Mouse (Mus musculus) mature B cell (primary cell): ENCODE measurements around the gene Drosha.
"Not testable (repeated sequence)": the region's sequence is repeated elsewhere in the genome, so short reads cannot be mapped to it uniquely, and the experiment has no call there.

Source experiments
- in situ Hi-C: fragments of 300-500 bp; cut with MboI; formaldehyde crosslinking; loops from 2 replicates; pipeline ENCODE4 v1.14.3; 2019

Gene Drosha

DNA sequence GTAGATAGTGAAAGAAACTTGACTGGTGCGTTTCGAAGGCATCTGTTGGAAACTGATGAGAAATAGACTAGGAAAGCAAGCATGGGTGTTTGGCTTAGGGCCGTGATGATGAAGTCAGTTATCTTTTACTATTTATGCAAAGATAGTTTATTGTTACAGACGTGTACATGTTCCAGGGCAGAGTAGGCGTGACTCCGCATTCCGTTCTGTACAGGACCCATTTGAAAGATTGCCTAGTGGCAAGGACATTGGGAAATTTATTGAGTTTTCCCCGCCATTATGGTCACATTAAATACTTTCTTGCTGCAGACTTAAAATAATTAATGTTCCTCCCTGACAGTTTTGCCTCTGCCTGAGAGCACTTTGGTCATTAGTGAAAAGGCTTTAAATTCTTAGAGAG, 55.3 kb downstream of the Drosha start:
- in situ Hi-C loops: no loop called here

- in situ Hi-C loops: no loop called here
These were observed 60.2 kb downstream of the Drosha start for GRCm38 (mm10) chr15:12884855-12885254.

DNA sequence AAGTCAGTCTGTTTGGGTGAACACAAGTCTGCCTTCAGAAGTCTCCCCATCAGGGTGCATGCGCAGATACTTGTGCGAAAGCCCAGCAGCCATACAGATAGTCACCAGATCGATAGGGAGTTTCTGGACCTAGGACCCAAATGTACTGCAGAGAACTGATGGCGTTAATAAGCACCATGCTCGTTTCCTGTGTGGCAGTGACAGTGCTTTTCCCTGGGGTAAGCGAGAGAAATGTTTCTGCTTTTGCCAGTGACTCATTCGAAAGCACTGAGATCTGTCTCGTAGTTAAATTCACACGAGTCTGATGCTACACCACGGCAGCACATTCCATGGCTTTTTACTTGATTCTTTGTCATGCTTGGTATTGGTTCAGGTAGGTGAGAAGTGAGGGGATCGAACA, 60.7 kb downstream of the Drosha start:
- in situ Hi-C loops: no loop called here

- in situ Hi-C loops: no loop called here
These were observed 62.6 kb downstream of the Drosha start for GRCm38 (mm10) chr15:12887206-12887605.

DNA sequence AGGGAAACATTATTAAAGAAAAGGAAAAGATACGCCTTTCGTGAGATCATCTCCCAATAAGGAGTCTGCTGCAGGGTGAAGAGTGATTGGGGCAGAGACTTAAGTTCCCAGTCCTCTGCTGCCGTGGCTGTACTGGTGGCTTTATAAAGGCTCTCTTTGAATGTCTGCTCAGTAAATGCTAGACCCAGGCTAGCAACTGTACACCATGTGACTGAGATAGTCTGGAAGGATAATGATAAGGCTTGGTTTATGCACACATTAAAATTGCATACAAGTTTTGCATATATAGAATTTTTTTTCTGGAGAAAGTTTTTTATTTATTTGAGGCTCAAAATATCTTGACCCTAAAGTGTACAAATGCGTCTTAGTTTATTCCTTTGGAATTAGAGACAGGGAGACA, 63.7 kb downstream of the Drosha start:
- in situ Hi-C loops: no loop called here

- in situ Hi-C loops: no loop called here
These were observed 65.3 kb downstream of the Drosha start for GRCm38 (mm10) chr15:12889909-12890308.

GRCm38 (mm10) chr15:12895426-12895825, 70.8 kb downstream of the Drosha start:
- in situ Hi-C loops: no loop called here

GRCm38 (mm10) chr15:12896022-12897009, 71.7 kb downstream of the Drosha start:
- in situ Hi-C loops: no loop called here

DNA sequence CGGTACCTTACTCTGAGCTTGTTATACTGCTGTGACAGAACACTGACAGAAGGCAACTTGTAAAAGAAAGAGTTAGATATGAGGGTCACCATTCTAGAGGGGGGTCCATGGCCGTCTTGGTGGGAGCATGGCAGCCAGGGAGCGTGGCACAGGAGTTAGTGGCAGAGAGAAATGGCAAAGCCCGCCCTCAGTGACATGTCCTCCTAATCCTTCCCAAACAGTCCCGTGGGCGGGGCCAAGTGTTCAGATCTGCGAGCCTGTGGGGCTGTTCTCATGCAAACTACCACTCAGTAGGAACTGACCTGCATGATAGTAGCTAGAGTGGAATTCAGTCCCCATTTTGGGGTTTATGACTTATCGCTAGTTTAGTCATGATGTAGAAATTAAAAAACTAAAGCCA, 73.2 kb downstream of the Drosha start:
- in situ Hi-C loops: no loop called here

GRCm38 (mm10) chr15:12900428-12901196, 76.0 kb downstream of the Drosha start:
- in situ Hi-C loops: no loop called here

- in situ Hi-C loops: no loop called here
These were observed 76.6 kb downstream of the Drosha start for GRCm38 (mm10) chr15:12901197-12901570.

DNA sequence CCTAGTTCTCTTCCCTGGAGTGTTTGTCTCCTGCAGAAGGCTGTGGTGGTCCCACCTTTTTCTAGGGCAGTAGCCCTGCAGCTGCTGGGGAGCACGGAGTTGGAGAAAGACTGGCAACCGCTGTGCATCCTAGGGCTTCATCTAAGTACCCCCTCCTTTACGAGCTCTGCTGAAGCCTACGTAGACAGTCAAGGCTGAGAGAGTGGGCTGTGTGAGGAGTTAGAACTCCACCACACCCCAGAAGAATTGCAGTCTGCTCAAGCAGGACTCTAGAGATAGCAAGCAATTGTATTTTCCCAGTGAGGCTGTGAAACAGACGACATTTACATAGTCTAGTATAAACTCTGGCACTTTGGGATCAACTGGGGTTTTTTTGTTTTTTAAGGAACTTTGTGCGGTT, 79.8 kb downstream of the Drosha start:
- in situ Hi-C loops: no loop called here

GRCm38 (mm10) chr15:12907962-12908719, 83.5 kb downstream of the Drosha start:
- in situ Hi-C loops: no loop called here

GRCm38 (mm10) chr15:12908720-12909028, 84.1 kb downstream of the Drosha start:
- in situ Hi-C loops: no loop called here

DNA sequence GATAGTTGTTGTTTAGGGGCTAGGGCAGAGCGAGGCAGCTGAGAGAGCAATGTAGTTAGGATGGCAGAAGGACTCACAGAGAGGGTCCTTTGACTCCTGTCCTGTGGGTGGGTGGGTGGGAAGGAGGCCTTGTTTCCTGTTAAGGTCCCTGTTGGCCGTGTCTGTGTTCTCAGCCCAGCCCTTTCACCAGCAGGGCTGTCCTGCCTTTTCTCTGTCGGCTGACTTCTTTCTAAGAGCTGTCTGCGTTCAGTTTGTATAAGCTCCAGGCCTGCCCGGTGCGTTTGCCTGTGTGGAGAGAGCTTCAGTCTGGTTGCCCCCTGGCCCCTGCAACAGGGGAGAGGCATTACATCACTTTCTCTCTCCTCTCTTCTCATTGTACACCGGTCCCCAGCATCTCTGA, 84.6 kb downstream of the Drosha start:
- in situ Hi-C loops: no loop called here

DNA sequence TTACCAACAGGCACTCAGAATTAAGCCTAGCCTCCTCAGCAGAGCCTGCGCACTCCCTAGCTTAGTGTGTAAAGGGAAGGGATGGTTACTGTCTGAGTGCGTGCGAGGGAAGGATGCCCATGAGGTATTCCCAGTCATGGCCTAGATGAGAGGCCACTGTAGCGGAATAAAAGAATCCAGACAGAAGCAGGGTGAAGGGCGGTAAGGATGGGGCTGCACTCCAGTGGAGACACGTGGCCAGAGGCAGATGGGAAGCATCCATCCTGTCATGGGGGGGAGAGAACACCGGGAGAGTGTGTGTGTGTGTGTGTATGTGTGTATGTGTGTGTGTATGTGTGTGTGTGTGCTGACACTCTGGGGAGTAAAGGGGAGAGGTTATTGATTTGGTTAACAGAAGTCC, 86.5 kb downstream of the Drosha start:
- in situ Hi-C loops: no loop called here

GRCm38 (mm10) chr15:12916314-12916815, 91.8 kb downstream of the Drosha start:
- in situ Hi-C loops: no loop called here

DNA sequence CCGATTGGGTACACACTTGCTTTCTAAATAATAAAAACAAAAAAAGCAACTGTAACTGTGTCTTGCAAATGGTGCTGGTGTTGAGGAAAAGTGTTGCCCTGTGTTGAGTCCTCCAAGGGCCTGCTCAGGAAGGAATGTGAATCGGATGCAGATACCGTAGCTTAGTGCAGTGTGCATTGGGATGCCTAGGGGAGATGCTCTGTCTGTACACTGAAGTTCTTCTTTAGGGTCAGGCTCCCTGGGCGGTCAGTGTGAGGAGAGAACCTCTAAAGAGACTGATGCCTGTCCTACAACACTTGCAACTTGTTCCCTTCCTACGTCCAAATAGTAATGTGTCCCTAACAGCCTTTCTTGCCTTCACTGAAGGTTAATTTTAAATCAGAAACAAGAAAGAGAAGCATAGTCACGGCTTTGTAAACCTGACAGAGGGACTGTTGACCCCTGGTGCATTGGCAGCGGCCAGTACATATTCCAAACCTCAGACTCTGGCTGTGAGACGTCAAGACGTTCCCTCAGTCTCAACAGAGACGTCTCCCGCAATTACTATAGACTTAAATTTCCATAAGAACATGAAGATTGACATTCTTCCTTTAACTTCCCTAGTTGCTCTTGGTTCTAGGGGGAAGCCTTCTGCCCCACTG, 94.8 kb downstream of the Drosha start:
- in situ Hi-C loops: not testable (repeated sequence)

GRCm38 (mm10) chr15:12919967-12920870, 95.6 kb downstream of the Drosha start:
- in situ Hi-C loops: no loop called here

DNA sequence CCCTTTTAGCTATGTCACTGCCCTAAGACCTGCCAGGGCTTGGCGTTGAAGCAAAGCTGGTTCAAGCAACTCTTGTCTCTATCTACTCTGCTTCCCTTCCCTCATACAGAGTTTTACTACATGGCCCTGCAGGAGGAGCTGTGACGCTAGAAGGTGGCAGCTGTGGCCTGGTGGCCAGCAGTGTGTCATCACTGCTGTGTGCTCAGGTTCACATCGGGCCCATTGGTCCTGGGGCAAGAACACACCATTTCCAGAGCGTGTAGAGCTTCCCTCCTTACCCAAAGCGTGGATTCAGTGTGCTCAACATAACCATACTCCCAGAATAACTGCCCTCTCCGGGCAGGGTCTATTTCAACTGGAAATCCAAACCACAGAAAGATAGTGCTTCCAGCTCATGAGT, 97.3 kb downstream of the Drosha start:
- in situ Hi-C loops: no loop called here

DNA sequence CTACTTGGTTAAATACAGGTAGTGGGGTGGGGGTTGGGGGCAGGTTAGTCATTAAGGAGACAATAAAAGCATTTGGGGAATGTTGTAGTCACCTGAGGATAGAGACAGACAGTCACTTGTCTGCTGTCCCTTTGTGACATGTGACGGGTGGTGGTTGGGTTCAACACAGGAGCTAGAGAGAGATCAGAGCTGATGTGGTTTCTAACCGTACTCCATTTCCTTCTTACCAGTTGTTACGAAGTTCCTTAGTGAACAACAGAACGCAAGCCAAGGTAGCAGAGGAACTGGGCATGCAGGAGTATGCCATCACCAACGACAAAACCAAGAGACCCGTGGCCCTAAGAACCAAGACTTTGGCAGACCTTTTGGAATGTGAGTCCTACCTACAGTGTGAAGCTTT, 99.2 kb downstream of the Drosha start:
- in situ Hi-C loops: no loop called here
